Mouse (Mus musculus): ENCODE data around the gene Tbx15.
A peak's percentile ranks its signal among the peaks of the same experiment; 100 is the strongest.

Tbx15 gene

GRCm38 (mm10) chr3:99240213-99240720, at the start of gene Tbx15:
Gene Tbx15 (plus strand): TSS chr3:99240381.
- DNase-seq (ENCODE audit: low read depth): no peak

- DNase-seq (ENCODE audit: low read depth): no peak
These were observed 46.6 kb upstream of the Tbx15 start for GRCm38 (mm10) chr3:99193576-99193975.

GRCm38 (mm10) chr3:99203331-99203730, 36.9 kb upstream of the Tbx15 start:
- no peak for DNase-seq (ENCODE audit: low read depth)

GRCm38 (mm10) chr3:99208416-99208815, 31.8 kb upstream of the Tbx15 start:
- DNase-seq (ENCODE audit: low read depth): no peak

- DNase-seq (ENCODE audit: low read depth): no peak
These were observed 29.0 kb upstream of the Tbx15 start for GRCm38 (mm10) chr3:99211105-99211698.

- DNase-seq (ENCODE audit: low read depth): no peak
These were observed 12.4 kb upstream of the Tbx15 start for GRCm38 (mm10) chr3:99227807-99228206.

- DNase-seq (ENCODE audit: low read depth): peak; percentile 67
These were observed 6.5 kb upstream of the Tbx15 start for GRCm38 (mm10) chr3:99233393-99234318.

GRCm38 (mm10) chr3:99234319-99234869, 5.8 kb upstream of the Tbx15 start:
- DNase-seq (ENCODE audit: low read depth): no peak

GRCm38 (mm10) chr3:99235116-99235803, 4.9 kb upstream of the Tbx15 start:
- DNase-seq (ENCODE audit: low read depth): no peak

- no peak for DNase-seq (ENCODE audit: low read depth)
These were observed 4.1 kb upstream of the Tbx15 start for GRCm38 (mm10) chr3:99235804-99236755.

- no peak for DNase-seq (ENCODE audit: low read depth)
These were observed 1.5 kb upstream of the Tbx15 start for GRCm38 (mm10) chr3:99238691-99239090.

GRCm38 (mm10) chr3:99239301-99240045, 708 bp upstream of the Tbx15 start:
- no peak for DNase-seq (ENCODE audit: low read depth)

- DNase-seq (ENCODE audit: low read depth): no peak
These were observed 894 bp downstream of the Tbx15 start for GRCm38 (mm10) chr3:99240811-99241738.

GRCm38 (mm10) chr3:99242481-99242880, 2.3 kb downstream of the Tbx15 start:
- DNase-seq (ENCODE audit: low read depth): no peak

- DNase-seq (ENCODE audit: low read depth): no peak
These were observed 5.2 kb downstream of the Tbx15 start for GRCm38 (mm10) chr3:99245341-99245740.

- DNase-seq (ENCODE audit: low read depth): no peak
These were observed 6.4 kb downstream of the Tbx15 start for GRCm38 (mm10) chr3:99246629-99247028.

GRCm38 (mm10) chr3:99247586-99247985, 7.4 kb downstream of the Tbx15 start:
- no peak for DNase-seq (ENCODE audit: low read depth)

GRCm38 (mm10) chr3:99247996-99248801, 8.0 kb downstream of the Tbx15 start:
- DNase-seq (ENCODE audit: low read depth): no peak
